Mouse (Mus musculus) heart, embryonic 14.5 days (tissue): ENCODE data around the gene Abi3bp. TPM values are rescaled to one million over a fixed set of nuclear protein-coding genes. Genes with fewer than 3 reads are reported as not detected.

Experiments
- ATAC-seq: fragments of 200-750 bp; cut with Nextera tagmentation; 2 replicates; pipeline ENCODE4 v1.8.0; 2017; ENCODE audit warnings: low read depth, moderate TSS enrichment; ENCODE audit not compliant: insufficient number of reproducible peaks, insufficient read depth, low FRiP score
- H3K27ac ChIP-seq, 2 experiments: fragments of 200-500 bp in 1 of 2; fragments of 300-500 bp in 1 of 2; sonication (generic) in 1 of 2; replicated peaks in 1 of 2; 2 replicates each; pipeline ENCODE4 v1.5.1; 2012 to 2014; ENCODE audit warnings: low read depth in 2 of 2, low read length in 2 of 2, control low read depth in 1 of 2, mild to moderate bottlenecking in 1 of 2, mixed read lengths in 1 of 2; ENCODE audit not compliant: control insufficient read depth in 1 of 2, insufficient read depth in 1 of 2
- H3K27me3 ChIP-seq: fragments of 300-500 bp; sonication (generic); 2 replicates; pipeline ENCODE4 v1.6.1; 2014; ENCODE audit warnings: mild to moderate bottlenecking, low read length, control low read depth; ENCODE audit not compliant: control insufficient read depth, insufficient read depth
- H3K36me3 ChIP-seq: fragments of 300-500 bp; sonication (generic); 2 replicates; pipeline ENCODE4 v1.6.1; 2014; ENCODE audit warnings: mild to moderate bottlenecking, control low read depth, low read length, mixed read lengths; ENCODE audit not compliant: control insufficient read depth, insufficient read depth
- H3K4me1 ChIP-seq, 2 experiments: fragments of 200-500 bp in 1 of 2; fragments of 300-500 bp in 1 of 2; sonication (generic) in 1 of 2; 2 replicates each; pipeline ENCODE4 v1.6.1; 2012 to 2014; ENCODE audit warnings: low read length in 2 of 2, control low read depth in 1 of 2, mixed read lengths in 1 of 2; ENCODE audit not compliant: control insufficient read depth in 2 of 2, insufficient read depth in 2 of 2
- H3K4me2 ChIP-seq: fragments of 300-500 bp; sonication (generic); 2 replicates; pipeline ENCODE4 v1.6.1; 2014; ENCODE audit warnings: mild to moderate bottlenecking, low read length
- H3K4me3 ChIP-seq, 2 experiments: fragments of 200-500 bp in 1 of 2; fragments of 300-500 bp in 1 of 2; sonication (generic) in 1 of 2; 2 replicates each; pipeline ENCODE4 v1.5.1; 2012 to 2014; ENCODE audit warnings: low read length in 2 of 2, mild to moderate bottlenecking in 2 of 2, control low read depth in 1 of 2, low read depth in 1 of 2, moderate library complexity in 1 of 2; ENCODE audit not compliant: control insufficient read depth in 1 of 2, insufficient read depth in 1 of 2
- H3K9ac ChIP-seq: fragments of 300-500 bp; sonication (generic); 2 replicates; pipeline ENCODE4 v1.6.1; 2014; ENCODE audit warnings: mild to moderate bottlenecking, low read length
- H3K9me3 ChIP-seq: fragments of 300-500 bp; sonication (generic); 2 replicates; pipeline ENCODE4 v1.6.1; 2016; ENCODE audit warnings: low read length, control low read depth; ENCODE audit not compliant: control insufficient read depth
- WGBS: fragments of 180-500 bp; shearing (Covaris S2); extraction: QIAGEN DNeasy Blood & Tissue Kit; methylation state at CpG from one replicate; pipeline ENCODE4 v1.1.7; 2014; 5-methylcytosine and 5-hydroxymethylcytosine counted together
- polyA plus RNA-seq: library from polyadenylated mRNA; unstranded; fragments of >200 nt; fragmentation: Nextera tagmentation; extraction: Ambion mirVana; gene quantifications from 2 replicates; pipeline ENCODE4 v1.2.1, GENCODE M21; 2014

The Abi3bp gene
- polyA plus RNA-seq, 1 experiment from 2014 or later: 4.7 TPM

DNA sequence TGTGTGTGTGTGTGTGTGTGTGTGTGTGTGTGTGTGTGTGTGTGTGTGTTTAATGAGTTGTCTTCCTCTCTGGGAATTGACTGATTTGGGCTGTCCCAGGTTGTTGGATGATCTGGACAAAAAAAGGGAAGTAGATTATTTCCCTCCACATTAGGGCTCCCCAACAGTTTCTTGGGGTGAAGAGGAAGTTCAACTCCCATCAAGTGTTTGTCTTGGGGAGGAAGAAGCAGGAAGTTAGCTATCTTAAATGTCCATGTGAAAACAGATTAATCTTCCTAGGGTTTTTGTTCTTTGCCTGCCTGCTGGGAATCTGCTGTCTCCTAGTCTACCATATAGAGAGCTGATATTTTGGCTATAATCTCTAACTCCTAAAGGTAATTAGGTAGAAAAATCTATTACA, 181.2 kb downstream of the Abi3bp start:
- Histone ChIP-seq H3K4me1 (no peaks in the 10 kb centered on the region; a peak in 1 of 4 replicates), H3K36me3 (no peaks in the 10 kb centered on the region), H3K9me3 (no peaks in the 10 kb centered on the region), H3K27me3 (no peaks in the 10 kb centered on the region), H3K27ac (no peak overlapping the region), H3K4me3 (no peak overlapping the region), H3K4me2 (no peak overlapping the region), H3K9ac (no peak overlapping the region)
- ATAC-seq: no peak

- no peak overlapping the region for H3K4me3 ChIP-seq
- H3K9me3 ChIP-seq: no peaks in the 10 kb centered on the region
- H3K27ac ChIP-seq: no peak overlapping the region
- no peaks in the 10 kb centered on the region for H3K36me3 ChIP-seq
- ATAC-seq: no peak
- no peak overlapping the region for H3K4me2 ChIP-seq
- no peaks in the 10 kb centered on the region for H3K4me1 ChIP-seq
- 74% methylated on average over 5 of the region's 5 CpGs for WGBS
- H3K27me3 ChIP-seq: no peaks in the 10 kb centered on the region
- H3K9ac ChIP-seq: no peak overlapping the region
Measured at GRCm38 (mm10) chr16:56669520-56669919, 191.8 kb downstream of the Abi3bp start.

DNA sequence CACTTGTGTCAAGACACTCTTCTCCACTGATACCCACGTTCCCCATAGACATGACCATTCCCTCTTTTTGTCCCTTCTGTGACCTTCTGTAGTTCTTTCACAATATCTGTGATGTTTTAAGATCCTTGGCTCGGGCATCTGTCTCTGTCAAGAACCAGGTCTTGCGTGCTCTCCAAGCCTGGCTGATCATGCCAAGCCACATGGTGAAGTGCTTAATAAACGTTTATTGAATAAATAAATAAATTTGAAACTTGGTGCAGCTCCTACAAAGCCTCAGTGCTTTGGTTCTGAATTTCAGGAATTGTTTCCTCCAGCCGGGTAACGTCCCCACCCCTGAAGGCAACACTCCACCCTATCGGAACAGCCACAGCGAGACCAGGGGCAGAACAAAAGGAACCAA, 193.3 kb downstream of the Abi3bp start:
- 78% methylated on average over 8 of the region's 8 CpGs for WGBS
- Histone ChIP-seq H3K9me3 (no peaks in the 10 kb centered on the region), H3K27me3 (no peaks in the 10 kb centered on the region), H3K36me3 (no peaks in the 10 kb centered on the region), H3K4me1 (no peaks in the 10 kb centered on the region), H3K4me3 (no peak overlapping the region), H3K4me2 (no peak overlapping the region), H3K9ac (no peak overlapping the region), H3K27ac (no peak overlapping the region)
- no peak for ATAC-seq

- no peak overlapping the region for H3K9ac ChIP-seq
- no peak overlapping the region for H3K4me3 ChIP-seq
- H3K27ac ChIP-seq: no peak overlapping the region
- H3K4me2 ChIP-seq: no peak overlapping the region
- H3K4me1 ChIP-seq: no peaks in the 10 kb centered on the region
- ATAC-seq: no peak
- no peaks in the 10 kb centered on the region for H3K36me3 ChIP-seq
- no peaks in the 10 kb centered on the region for H3K27me3 ChIP-seq
- 77% methylated on average over 2 of the region's 2 CpGs for WGBS
- H3K9me3 ChIP-seq: no peaks in the 10 kb centered on the region
Measured at GRCm38 (mm10) chr16:56673420-56673819, 195.7 kb downstream of the Abi3bp start.

- no peaks in the 10 kb centered on the region for H3K9me3 ChIP-seq
- 65% methylated on average over 4 of the region's 4 CpGs for WGBS
Measured at GRCm38 (mm10) chr16:56677146-56677545, 199.5 kb downstream of the Abi3bp start.

GRCm38 (mm10) chr16:56681010-56681645, 203.4 kb downstream of the Abi3bp start:
- H3K4me1 ChIP-seq: no peaks in the 10 kb centered on the region
- H3K4me3 ChIP-seq: no peak overlapping the region
- no peaks in the 10 kb centered on the region for H3K27me3 ChIP-seq
- H3K9ac ChIP-seq: no peak overlapping the region
- H3K36me3 ChIP-seq: peaks cover 26% of the 10 kb centered on the region
- no peak overlapping the region for H3K27ac ChIP-seq
- WGBS: 81% methylated on average over 8 of the region's 8 CpGs
- no peak overlapping the region for H3K4me2 ChIP-seq
- no peak for ATAC-seq
- H3K9me3 ChIP-seq: no peaks in the 10 kb centered on the region

More at GRCm38 (mm10) chr16:56677146-56677545, 199.5 kb downstream of the Abi3bp start:
- Histone ChIP-seq H3K9ac (no peak overlapping the region), H3K27me3 (no peaks in the 10 kb centered on the region), H3K36me3 (no peaks in the 10 kb centered on the region), H3K27ac (no peak overlapping the region), H3K4me1 (no peaks in the 10 kb centered on the region), H3K4me3 (no peak overlapping the region), H3K4me2 (no peak overlapping the region)
- no peak for ATAC-seq

- H3K4me1 ChIP-seq: no peaks in the 10 kb centered on the region
- no peak overlapping the region for H3K4me2 ChIP-seq
- 90% methylated on average over 5 of the region's 5 CpGs for WGBS
- no peak for ATAC-seq
- H3K4me3 ChIP-seq: no peak overlapping the region
- H3K27me3 ChIP-seq: no peaks in the 10 kb centered on the region
- H3K36me3 ChIP-seq: peaks cover 72% of the 10 kb centered on the region
- no peaks in the 10 kb centered on the region for H3K9me3 ChIP-seq
- no peak overlapping the region for H3K9ac ChIP-seq
- H3K27ac ChIP-seq: no peak overlapping the region
Measured at GRCm38 (mm10) chr16:56686747-56687146, 209.1 kb downstream of the Abi3bp start.

DNA sequence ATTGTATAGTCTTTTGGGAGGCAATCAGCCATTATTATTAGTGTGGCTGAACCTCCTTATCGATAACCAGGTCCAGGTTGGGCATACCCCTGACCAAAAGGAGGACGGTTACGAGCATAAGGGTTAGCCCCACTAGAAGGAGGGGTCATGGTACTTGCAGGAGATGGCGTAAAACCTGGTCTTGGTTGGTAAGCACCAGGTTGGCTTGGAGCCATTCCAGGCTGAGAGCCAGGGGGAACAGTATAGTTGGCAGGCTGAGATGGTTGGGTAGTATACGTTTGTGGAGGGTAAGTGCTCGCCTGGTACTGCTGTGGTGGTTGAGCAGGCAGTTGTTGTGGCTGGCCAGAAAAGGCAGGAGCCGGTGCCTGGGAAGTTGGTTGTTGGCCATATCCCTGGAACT, 213.0 kb downstream of the Abi3bp start:
- H3K36me3 ChIP-seq: peaks cover 83% of the 10 kb centered on the region
- WGBS: 89% methylated on average over 7 of the region's 7 CpGs
- no peak overlapping the region for H3K4me2 ChIP-seq
- ATAC-seq: no peak
- H3K9me3 ChIP-seq: no peaks in the 10 kb centered on the region
- H3K27me3 ChIP-seq: no peaks in the 10 kb centered on the region
- no peak overlapping the region for H3K9ac ChIP-seq
- H3K4me3 ChIP-seq: no peak overlapping the region
- no peak overlapping the region for H3K27ac ChIP-seq
- no peaks in the 10 kb centered on the region for H3K4me1 ChIP-seq
